11 mouse cellular contexts compared by ENCODE assay signal in genomic region chrX:7604004-7604403, GRCm38 (mm10). TPM values are rescaled to one million over a fixed set of nuclear protein-coding genes. Genes with fewer than 3 reads are reported as not detected.
A peak's percentile ranks its signal among the peaks of the same experiment; 100 is the strongest.
DNase-seq lines count a peak whose midpoint lies in the region; ATAC-seq and TF ChIP-seq lines count a peak whose summit lies in the region.
"Had no signal": no experiment of that assay in that cellular context is flagged by ENCODE, and none has a peak within 500 bp of the region (broad histone marks: within the 10 kb centered on the region; RNA-seq: fewer than 3 reads in every experiment).

No protein-coding gene starts in this region.

- H3K27me3 ChIP-seq in kidney, adult 2 months (replicated peaks; ENCODE audit: control insufficient read depth, insufficient read depth, low read length) = no peaks in the 10 kb centered on the region
- peaks cover 0 to 2% of the 10 kb centered on the region in 2 experiments; a peak in 1 of 4 replicates for H3K27me3 ChIP-seq in MEL (ENCODE audit: control insufficient read depth in 1 of 2, insufficient read depth in 2 of 2, low read length in 2 of 2)
- no peaks in the 10 kb centered on the region for H3K27me3 ChIP-seq in forebrain, embryonic 12.5 days
- H3K27me3 ChIP-seq in liver, postnatal 0 days (ENCODE audit: insufficient read depth, low read length) = no peaks in the 10 kb centered on the region

- H3K4me1 ChIP-seq in kidney, adult 2 months (ENCODE audit: control insufficient read depth, insufficient read depth, low read length) = peaks cover 4% of the 10 kb centered on the region; the same call in 1 of the 2 replicates
- peaks cover 0 to 12% of the 10 kb centered on the region in 2 experiments; a peak in 2 of 4 replicates for H3K4me1 ChIP-seq in MEL (ENCODE audit: control insufficient read depth in 1 of 2, insufficient read depth in 2 of 2, low read length in 2 of 2)
- H3K4me1 ChIP-seq in forebrain, embryonic 12.5 days = no peaks in the 10 kb centered on the region
- no peaks in the 10 kb centered on the region for H3K4me1 ChIP-seq in liver, postnatal 0 days (ENCODE audit: insufficient read depth)

- ATAC-seq in forebrain, embryonic 12.5 days (ENCODE audit: low FRiP score) = no peak
- no peak for ATAC-seq in liver, postnatal 0 days

- no peak overlapping the region for H3K27ac ChIP-seq in kidney, adult 2 months (ENCODE audit: insufficient read depth, low read depth, low read length)
- no peak overlapping the region for H3K27ac ChIP-seq in MEL (ENCODE audit: control insufficient read depth, low read depth, low read length)
- H3K27ac ChIP-seq in forebrain, embryonic 12.5 days = no peak overlapping the region
- no peak overlapping the region for H3K27ac ChIP-seq in liver, postnatal 0 days (ENCODE audit: low read depth)

- no peak for TF ChIP-seq EP300 in MEL (IDR thresholded peaks at IDR 0.05; ENCODE audit: low read depth in 1 of 2, low read length in 2 of 2)
- TF ChIP-seq EP300 in liver, postnatal 0 days (IDR thresholded peaks at IDR 0.05; ENCODE audit: low read depth) = no peak

- TF ChIP-seq RAD21 in MEL (IDR thresholded peaks at IDR 0.05; ENCODE audit: low read depth, low read length) = no peak

- no peak for TF ChIP-seq CTCF in kidney, adult 2 months (conservative IDR thresholded peaks at IDR 0.05; ENCODE audit: insufficient read depth, insufficient read length, low read depth, low read length)
- no peak for TF ChIP-seq CTCF in MEL (IDR thresholded peaks at IDR 0.05 in 2 of 3, conservative IDR thresholded peaks at IDR 0.05 in 1 of 3; ENCODE audit: control insufficient read depth in 1 of 3, insufficient read depth in 1 of 3, low read depth in 2 of 3, low read length in 3 of 3, poor library complexity in 1 of 3, severe bottlenecking in 1 of 3)
- no peak for TF ChIP-seq CTCF in liver, postnatal 0 days (IDR thresholded peaks at IDR 0.05; ENCODE audit: low read depth)

- no peaks in the 10 kb centered on the region for H3K9me3 ChIP-seq in MEL (replicated peaks; ENCODE audit: insufficient read depth, low read length)
- H3K9me3 ChIP-seq in forebrain, embryonic 12.5 days = no peaks in the 10 kb centered on the region
- no peaks in the 10 kb centered on the region for H3K9me3 ChIP-seq in liver, postnatal 0 days (ENCODE audit: low read length)

- 74% methylated on average over 7 of the region's 7 CpGs for WGBS in kidney, adult 2 months
- 92% methylated on average over 7 of the region's 7 CpGs for WGBS in forebrain, embryonic 12.5 days
- 69% methylated on average over 7 of the region's 7 CpGs for WGBS in liver, postnatal 0 days (ENCODE audit: insufficient replicate concordance)

- H3K4me3 ChIP-seq in kidney, adult 2 months (ENCODE audit: insufficient read depth, low read depth, low read length) = no peak overlapping the region
- no peak overlapping the region for H3K4me3 ChIP-seq in MEL (ENCODE audit: control insufficient read depth in 1 of 2, insufficient read depth in 1 of 2, low read depth in 2 of 2, low read length in 2 of 2)
- H3K4me3 ChIP-seq in forebrain, embryonic 12.5 days (replicated peaks) = no peak overlapping the region
- peak overlapping the region; percentile 50 for H3K4me3 ChIP-seq in liver, postnatal 0 days (ENCODE audit: low read depth, low read length)

- H3K9ac ChIP-seq in MEL (ENCODE audit: control insufficient read depth, low read depth, low read length, poor library complexity, severe bottlenecking) = peak overlapping the region; percentile 76; the same call in 1 of the 2 replicates
- H3K9ac ChIP-seq in forebrain, embryonic 12.5 days = no peak overlapping the region
- no peak overlapping the region for H3K9ac ChIP-seq in liver, postnatal 0 days (replicated peaks)

- DNase-seq in kidney, adult 2 months = peak; percentile 2
- no peak for DNase-seq in kidney, adult 11 months
- no peak for DNase-seq in MEL (ENCODE audit: low read depth, low spot score)
- DNase-seq in liver, postnatal 0 days = no peak
- DNase-seq in right cerebral cortex, postnatal 36 days (ENCODE audit: low spot score in 2 of 2) = no peak
- DNase-seq in frontal cortex, postnatal 25 days (ENCODE audit: low spot score in 2 of 2) = no peak
- no peak for DNase-seq in layer of hippocampus, adult 9-11 months
- DNase-seq: thymus, postnatal 4 days had no signal

- TF ChIP-seq POLR2A in kidney, adult 2 months (IDR thresholded peaks at IDR 0.05; ENCODE audit: low read depth, low read length) = no peak
- TF ChIP-seq POLR2A in MEL (IDR thresholded peaks at IDR 0.05; ENCODE audit: control insufficient read depth in 1 of 2, insufficient read depth in 1 of 2, low read depth in 1 of 2, low read length in 2 of 2, poor library complexity in 1 of 2) = no peak

- peak overlapping the region; percentile 54 for H3K4me2 ChIP-seq in forebrain, embryonic 12.5 days
- H3K4me2 ChIP-seq in liver, postnatal 0 days (ENCODE audit: low read depth, low read length) = peak overlapping the region; percentile 73

- H3K79me2 ChIP-seq in MEL (ENCODE audit: control insufficient read depth, insufficient read depth, low read length, poor library complexity) = peaks cover 5% of the 10 kb centered on the region; the same call in 1 of the 2 replicates

- H3K36me3 ChIP-seq in kidney, adult 2 months (ENCODE audit: control insufficient read depth, insufficient read depth, low read length) = no peaks in the 10 kb centered on the region; the same call in 1 of the 2 replicates
- H3K36me3 ChIP-seq in MEL (ENCODE audit: control insufficient read depth in 1 of 2, insufficient read depth in 2 of 2, low read length in 2 of 2) = peaks cover 0 to 5% of the 10 kb centered on the region in 2 experiments; a peak in 3 of 4 replicates
- 0 out of 2 replicates have a peak, but pooled peaks cover 4% of the 10 kb centered on the region for H3K36me3 ChIP-seq in forebrain, embryonic 12.5 days (replicated peaks)
- 0 out of 2 replicates have a peak, but pooled peaks cover 4% of the 10 kb centered on the region for H3K36me3 ChIP-seq in liver, postnatal 0 days (replicated peaks; ENCODE audit: insufficient read depth, low read length)

TF ChIP-seq in MEL, 35 proteins besides CTCF, POLR2A, EP300 and RAD21:
- no peak for TF ChIP-seq POLR2AphosphoS2 (IDR thresholded peaks at IDR 0.05; ENCODE audit: low read length)
- TF ChIP-seq GABPA (IDR thresholded peaks at IDR 0.05; ENCODE audit: low read depth, low read length) = no peak
- no peak for TF ChIP-seq USF2 (IDR thresholded peaks at IDR 0.05; ENCODE audit: borderline replicate concordance in 1 of 2, insufficient read depth in 1 of 2, low read depth in 1 of 2, low read length in 2 of 2)
- TF ChIP-seq USF1 (IDR thresholded peaks at IDR 0.05; ENCODE audit: low read depth, low read length) = no peak
- TF ChIP-seq POLR2AphosphoS5 (IDR thresholded peaks at IDR 0.05; ENCODE audit: borderline replicate concordance, low read depth, low read length) = no peak
- no peak for TF ChIP-seq MXI1 (IDR thresholded peaks at IDR 0.05; ENCODE audit: low read depth, low read length)
- no peak for TF ChIP-seq HCFC1 (IDR thresholded peaks at IDR 0.05; ENCODE audit: low read depth, low read length)
- TF ChIP-seq UBTF (IDR thresholded peaks at IDR 0.05; ENCODE audit: borderline replicate concordance, insufficient read depth, low read depth, low read length) = no peak
- no peak for TF ChIP-seq NRF1 (IDR thresholded peaks at IDR 0.05; ENCODE audit: insufficient read depth, low read depth, low read length, poor library complexity, severe bottlenecking)

RNA-seq across cellular contexts. Expression of gene Ccdc22, which starts 1.3 kb away (rescaled TPM):
- 25.3 and 26.6 TPM in 2 replicates for polyA plus RNA-seq in kidney, adult 2 months (2012; rRNA removed)
- 36.1 and 37.8 TPM in 2 replicates for total RNA-seq in MEL (2012; rRNA removed)
- polyA plus RNA-seq in MEL (2012; ENCODE audit: insufficient read depth in 1 of 2, insufficient read length in 2 of 2, low read depth in 1 of 2, low replicate concordance in 2 of 2, missing spikeins in 1 of 2) = 10 to 100 TPM in 1 of 2 experiments, not detected in 1; 37.9 TPM
- polyA plus RNA-seq in forebrain, embryonic 12.5 days (2016; fragmentation: Nextera tagmentation; extraction: Ambion mirVana) = 35.4 and 36.5 TPM in 2 replicates
- polyA plus RNA-seq in liver, postnatal 0 days (2015; fragmentation: Nextera tagmentation; extraction: Ambion mirVana) = 9.9 and 10.5 TPM in 2 replicates

RNA-seq across cellular contexts. Expression of gene Cacna1f, which starts 2.9 kb away (rescaled TPM):
- polyA plus RNA-seq in kidney, adult 2 months (2012; rRNA removed) = 0.03 TPM in 1 of 2 replicates, not detected in the other
- 0.03 TPM in 1 of 2 replicates, not detected in the other for total RNA-seq in MEL (2012; rRNA removed)
- under 1 TPM in 1 of 2 experiments, not detected in 1; 0.17 TPM for polyA plus RNA-seq in MEL (2012; ENCODE audit: insufficient read depth in 1 of 2, insufficient read length in 2 of 2, low read depth in 1 of 2, low replicate concordance in 2 of 2, missing spikeins in 1 of 2)
- not detected in 2 replicates for polyA plus RNA-seq in forebrain, embryonic 12.5 days (2016; fragmentation: Nextera tagmentation; extraction: Ambion mirVana)
- 0.05 and 0.07 TPM in 2 replicates for polyA plus RNA-seq in liver, postnatal 0 days (2015; fragmentation: Nextera tagmentation; extraction: Ambion mirVana)
- polyA plus RNA-seq: embryonic facial prominence, embryonic 11.5 days; heart, embryonic 16.5 days had no signal

RNA-seq across cellular contexts. Expression of gene Ppp1r3f, which starts 29.9 kb away (rescaled TPM):
- 1.2 and 1.6 TPM in 2 replicates for polyA plus RNA-seq in kidney, adult 2 months (2012; rRNA removed)
- total RNA-seq in MEL (2012; rRNA removed) = 1.6 and 1.7 TPM in 2 replicates
- 1 to 10 TPM in 1 of 2 experiments, not detected in 1; 2.0 TPM for polyA plus RNA-seq in MEL (2012; ENCODE audit: insufficient read depth in 1 of 2, insufficient read length in 2 of 2, low read depth in 1 of 2, low replicate concordance in 2 of 2, missing spikeins in 1 of 2)
- polyA plus RNA-seq in forebrain, embryonic 12.5 days (2016; fragmentation: Nextera tagmentation; extraction: Ambion mirVana) = 4.1 and 4.4 TPM in 2 replicates
- polyA plus RNA-seq in liver, postnatal 0 days (2015; fragmentation: Nextera tagmentation; extraction: Ambion mirVana) = 0.26 and 0.35 TPM in 2 replicates

RNA-seq across cellular contexts. Expression of gene Foxp3, which starts 30.6 kb away (rescaled TPM):
- 0.08 and 0.92 TPM in 2 replicates for polyA plus RNA-seq in kidney, adult 2 months (2012; rRNA removed)
- total RNA-seq in MEL (2012; rRNA removed) = 0.36 and 0.42 TPM in 2 replicates
- under 1 TPM in 1 of 2 experiments, not detected in 1; 0.31 TPM for polyA plus RNA-seq in MEL (2012; ENCODE audit: insufficient read depth in 1 of 2, insufficient read length in 2 of 2, low read depth in 1 of 2, low replicate concordance in 2 of 2, missing spikeins in 1 of 2)
- polyA plus RNA-seq in forebrain, embryonic 12.5 days (2016; fragmentation: Nextera tagmentation; extraction: Ambion mirVana) = 0.26 TPM in 1 of 2 replicates, not detected in the other
- not detected in 2 replicates for polyA plus RNA-seq in liver, postnatal 0 days (2015; fragmentation: Nextera tagmentation; extraction: Ambion mirVana)
- polyA plus RNA-seq: embryonic facial prominence, embryonic 11.5 days had no signal

RNA-seq across cellular contexts. Expression of gene Syp, which starts 34.3 kb away (rescaled TPM):
- 8.0 and 9.2 TPM in 2 replicates for polyA plus RNA-seq in kidney, adult 2 months (2012; rRNA removed)
- 0.54 and 0.56 TPM in 2 replicates for total RNA-seq in MEL (2012; rRNA removed)
- 1 to 10 TPM in 1 of 2 experiments, not detected in 1; 2.3 TPM for polyA plus RNA-seq in MEL (2012; ENCODE audit: insufficient read depth in 1 of 2, insufficient read length in 2 of 2, low read depth in 1 of 2, low replicate concordance in 2 of 2, missing spikeins in 1 of 2)
- 42.0 and 44.8 TPM in 2 replicates for polyA plus RNA-seq in forebrain, embryonic 12.5 days (2016; fragmentation: Nextera tagmentation; extraction: Ambion mirVana)
- 0.04 TPM in 1 of 2 replicates, not detected in the other for polyA plus RNA-seq in liver, postnatal 0 days (2015; fragmentation: Nextera tagmentation; extraction: Ambion mirVana)
